Mouse (Mus musculus) forebrain, embryonic 16.5 days (tissue): ENCODE measurements at regions not wholly inside any gene's neighbourhood (a gene's known extent, or its start where the extent isn't known, plus 50 kb on each side); places are given as distances from the start of the nearest gene placed in this dataset.
A peak's percentile ranks its signal among the peaks of the same experiment; 100 is the strongest.

Experiments used
- ATAC-seq: fragments of 200-750 bp; cut with Nextera tagmentation; 2 replicates; pipeline ENCODE4 v1.8.0; 2017; ENCODE audit warnings: mild to moderate bottlenecking, moderate library complexity
- H3K27ac ChIP-seq: fragments of 300-500 bp; sonication (generic); 2 replicates; pipeline ENCODE4 v1.5.1; 2014; ENCODE audit warnings: low read length, control low read depth
- H3K27me3 ChIP-seq: fragments of 300-500 bp; sonication (generic); replicated peaks from 2 replicates; pipeline ENCODE4 v1.6.1; 2014; ENCODE audit warnings: low read length; ENCODE audit not compliant: control insufficient read depth, insufficient read depth
- H3K36me3 ChIP-seq: fragments of 300-500 bp; sonication (generic); 2 replicates; pipeline ENCODE4 v1.6.1; 2014; ENCODE audit not compliant: control insufficient read depth, insufficient read depth
- H3K4me1 ChIP-seq: fragments of 300-500 bp; sonication (generic); replicated peaks from 2 replicates; pipeline ENCODE4 v1.6.1; 2014; ENCODE audit warnings: low read length; ENCODE audit not compliant: control insufficient read depth, insufficient read depth
- H3K4me2 ChIP-seq: fragments of 300-500 bp; sonication (generic); 2 replicates; pipeline ENCODE4 v1.6.1; 2014; ENCODE audit warnings: mild to moderate bottlenecking, low read length, control low read depth
- H3K4me3 ChIP-seq: fragments of 300-500 bp; sonication (generic); replicated peaks from 2 replicates; pipeline ENCODE4 v1.5.1; 2014; ENCODE audit warnings: mild to moderate bottlenecking, low read length, control low read depth
- H3K9ac ChIP-seq: fragments of 300-500 bp; sonication (generic); replicated peaks from 2 replicates; pipeline ENCODE4 v1.6.1; 2014; ENCODE audit warnings: low read depth, low read length, control low read depth
- H3K9me3 ChIP-seq: fragments of 300-500 bp; sonication (generic); 2 replicates; pipeline ENCODE4 v1.6.1; 2016; ENCODE audit warnings: low read length; ENCODE audit not compliant: control insufficient read depth
- WGBS: fragments of 180-500 bp; shearing (Covaris S2); extraction: QIAGEN DNeasy Blood & Tissue Kit; methylation state at CpG from one replicate; pipeline ENCODE4 v1.1.7; 2014; 5-methylcytosine and 5-hydroxymethylcytosine counted together

DNA sequence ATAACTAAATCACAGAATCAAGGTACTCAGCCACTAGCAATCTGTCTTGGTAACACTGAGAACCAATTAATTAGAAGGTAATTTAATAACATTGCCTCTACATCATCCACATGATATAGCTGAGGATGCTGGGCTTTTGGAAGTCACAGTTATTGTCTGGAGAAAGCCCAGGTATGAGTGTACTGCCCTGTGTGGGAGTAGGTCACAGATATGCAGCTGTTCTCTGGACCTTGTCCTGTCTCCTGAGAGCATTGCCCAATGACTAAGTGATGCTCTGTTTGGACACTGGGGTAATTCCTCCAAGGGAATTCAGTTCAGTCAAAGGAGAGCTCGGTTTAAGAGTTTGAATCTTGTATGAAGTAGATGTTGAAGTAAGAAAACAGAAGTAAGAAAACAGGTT, 199.6 kb downstream of the Gm10260 start:
- no peak overlapping the region for H3K4me2 ChIP-seq
- ATAC-seq = no peak
- no peak overlapping the region for H3K9ac ChIP-seq
- no peaks in the 10 kb centered on the region for H3K36me3 ChIP-seq
- WGBS = 76% methylated on average over 1 of the region's 1 CpGs
- no peaks in the 10 kb centered on the region for H3K27me3 ChIP-seq
- no peaks in the 10 kb centered on the region for H3K9me3 ChIP-seq
- no peak overlapping the region for H3K27ac ChIP-seq
- H3K4me3 ChIP-seq = no peak overlapping the region
- peaks cover under 1% of the 10 kb centered on the region; the same call in 1 of the 2 replicates for H3K4me1 ChIP-seq

DNA sequence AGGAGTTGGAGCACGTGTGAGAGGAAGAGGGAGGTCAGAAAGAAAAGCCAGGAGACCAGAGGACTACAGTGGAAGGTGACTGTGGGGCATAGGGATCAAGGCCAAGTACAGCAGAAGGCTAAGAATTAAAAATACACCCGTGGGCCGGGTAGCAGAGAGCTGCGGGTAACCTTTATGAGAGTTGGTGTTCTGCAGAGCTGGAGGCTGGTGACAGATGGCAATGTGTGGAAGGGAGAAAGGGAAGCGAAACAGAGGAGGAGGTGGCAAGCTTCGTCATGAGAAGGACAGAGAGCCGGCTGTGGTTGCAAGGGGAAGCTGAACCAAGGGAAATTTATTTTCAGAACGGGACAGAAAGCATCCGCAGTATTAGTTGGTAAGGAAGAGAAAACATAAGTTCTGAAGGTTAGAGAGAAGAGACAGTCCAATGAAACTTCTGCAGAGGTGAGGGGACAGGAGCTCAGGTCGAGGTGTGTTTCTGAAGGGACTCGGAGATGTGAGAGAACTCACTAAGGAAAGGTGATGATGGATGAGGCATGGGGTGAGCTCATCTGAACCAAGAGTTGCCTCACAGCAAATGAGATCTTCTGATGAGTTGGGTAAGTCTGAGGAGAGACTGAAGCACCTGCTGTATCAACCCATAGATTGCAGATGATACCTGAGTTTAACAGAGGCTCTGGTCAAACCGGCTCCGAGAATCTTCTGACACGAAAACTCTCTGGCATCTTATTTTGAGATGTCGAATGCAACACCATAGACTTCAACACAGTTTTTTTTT, 200.6 kb downstream of the Gm10260 start:
- no peak for ATAC-seq
- WGBS = 87% methylated on average over 15 of the region's 15 CpGs

DNA sequence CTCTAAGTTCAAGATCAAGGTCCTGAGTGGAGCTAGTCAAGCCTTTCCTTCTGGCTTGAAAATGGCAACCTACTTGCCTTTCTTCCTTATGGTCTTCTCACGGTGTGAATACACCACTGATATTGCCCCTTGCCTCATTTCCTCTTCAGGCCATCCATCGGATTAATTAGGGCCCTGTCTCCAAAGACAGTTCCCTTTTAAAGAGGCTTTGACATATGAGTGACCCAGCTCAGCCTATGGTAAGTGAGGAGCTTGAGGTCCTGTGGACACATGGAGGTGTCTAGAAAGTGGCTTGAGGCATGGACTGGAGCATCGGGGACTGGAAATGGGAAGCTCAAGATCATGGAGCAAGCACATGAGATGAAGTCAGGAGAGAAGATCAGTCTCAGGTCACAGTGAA, 201.5 kb downstream of the Gm10260 start:
- Histone ChIP-seq H3K4me2 (no peak overlapping the region), H3K4me1 (no peaks in the 10 kb centered on the region), H3K27me3 (no peaks in the 10 kb centered on the region), H3K36me3 (no peaks in the 10 kb centered on the region), H3K9me3 (no peaks in the 10 kb centered on the region), H3K9ac (no peak overlapping the region), H3K4me3 (no peak overlapping the region), H3K27ac (no peak overlapping the region)
- WGBS = 97% methylated on average over 3 of the region's 3 CpGs
- no peak for ATAC-seq

More for the DNA sequence above, 200.6 kb downstream of the Gm10260 start:
- Histone ChIP-seq H3K9ac (no peak overlapping the region), H3K27ac (no peak overlapping the region), H3K4me1 (no peaks in the 10 kb centered on the region), H3K36me3 (no peaks in the 10 kb centered on the region), H3K9me3 (no peaks in the 10 kb centered on the region), H3K27me3 (no peaks in the 10 kb centered on the region), H3K4me3 (no peak overlapping the region), H3K4me2 (no peak overlapping the region)

DNA sequence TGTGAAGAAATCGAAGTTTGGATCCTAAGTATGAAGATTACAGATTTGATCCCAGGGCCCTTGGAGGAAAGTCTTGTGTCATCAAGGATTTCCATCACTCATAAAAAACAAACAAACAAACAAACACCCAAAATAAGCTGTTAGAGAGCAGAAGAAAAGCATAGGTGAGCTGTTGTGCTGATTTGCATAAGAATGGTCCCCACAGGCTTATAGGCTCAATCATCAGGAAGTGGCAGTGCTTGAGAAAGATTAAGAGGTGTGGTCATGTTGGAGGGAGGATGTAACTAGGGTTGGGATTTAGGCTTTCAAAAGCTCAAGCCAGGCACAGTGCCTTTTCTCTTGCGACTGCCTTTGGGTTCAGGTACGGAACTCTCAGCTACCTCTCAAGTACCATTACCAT, 205.1 kb downstream of the Gm10260 start:
- H3K36me3 ChIP-seq = no peaks in the 10 kb centered on the region
- no peak overlapping the region for H3K27ac ChIP-seq
- no peaks in the 10 kb centered on the region for H3K27me3 ChIP-seq
- H3K4me1 ChIP-seq = no peaks in the 10 kb centered on the region
- no peak for ATAC-seq
- no peak overlapping the region for H3K4me2 ChIP-seq
- no peak overlapping the region for H3K4me3 ChIP-seq
- H3K9me3 ChIP-seq = peaks cover 4% of the 10 kb centered on the region; the same call in 1 of the 2 replicates
- 85% methylated on average over 3 of the region's 3 CpGs for WGBS
- no peak overlapping the region for H3K9ac ChIP-seq

- Histone ChIP-seq H3K36me3 (no peaks in the 10 kb centered on the region), H3K4me3 (no peak overlapping the region), H3K27ac (no peak overlapping the region), H3K9me3 (peaks cover 5% of the 10 kb centered on the region; the same call in 1 of the 2 replicates), H3K4me1 (no peaks in the 10 kb centered on the region), H3K4me2 (no peak overlapping the region), H3K27me3 (no peaks in the 10 kb centered on the region), H3K9ac (no peak overlapping the region)
- ATAC-seq = no peak
- WGBS = 34% methylated on average over 5 of the region's 5 CpGs
Observed at GRCm38 (mm10) chr13:97554601-97555000, 205.8 kb downstream of the Gm10260 start.

GRCm38 (mm10) chr13:97552236-97552635, 208.2 kb downstream of the Gm10260 start:
- ATAC-seq = no peak
- Histone ChIP-seq H3K9me3 (peaks cover 5% of the 10 kb centered on the region; the same call in 1 of the 2 replicates), H3K27me3 (no peaks in the 10 kb centered on the region), H3K27ac (no peak overlapping the region), H3K4me1 (peaks cover 9% of the 10 kb centered on the region), H3K4me3 (no peak overlapping the region), H3K4me2 (no peak overlapping the region), H3K9ac (no peak overlapping the region), H3K36me3 (no peaks in the 10 kb centered on the region)
- 61% methylated on average over 4 of the region's 4 CpGs for whole genome bisulfite sequencing

DNA sequence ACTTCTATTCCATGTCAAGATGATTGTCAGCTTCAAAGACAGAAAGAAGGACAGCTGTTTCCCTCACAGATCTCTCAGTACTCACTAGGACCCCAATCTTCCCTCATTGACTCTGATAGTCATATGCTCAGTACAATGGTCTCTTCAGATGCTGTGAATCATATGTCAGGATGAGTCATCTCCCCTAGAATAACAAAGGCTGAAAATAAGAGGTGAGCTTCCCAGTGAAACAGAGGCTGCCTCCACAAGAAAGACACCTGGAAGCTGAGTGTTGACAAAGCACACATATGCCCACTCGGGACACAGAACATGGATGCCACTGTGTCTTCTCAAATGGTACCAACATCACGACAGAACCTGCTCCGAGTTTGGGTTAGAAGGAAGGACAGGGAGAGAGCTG, 209.6 kb downstream of the Gm10260 start:
- no peaks in the 10 kb centered on the region for H3K27me3 ChIP-seq
- no peak overlapping the region for H3K9ac ChIP-seq
- peaks cover 5% of the 10 kb centered on the region; the same call in 1 of the 2 replicates for H3K9me3 ChIP-seq
- H3K36me3 ChIP-seq = no peaks in the 10 kb centered on the region
- H3K4me2 ChIP-seq = no peak overlapping the region
- WGBS = 97% methylated on average over 3 of the region's 3 CpGs
- ATAC-seq = no peak
- H3K4me3 ChIP-seq = no peak overlapping the region
- H3K27ac ChIP-seq = no peak overlapping the region
- peaks cover 9% of the 10 kb centered on the region for H3K4me1 ChIP-seq

DNA sequence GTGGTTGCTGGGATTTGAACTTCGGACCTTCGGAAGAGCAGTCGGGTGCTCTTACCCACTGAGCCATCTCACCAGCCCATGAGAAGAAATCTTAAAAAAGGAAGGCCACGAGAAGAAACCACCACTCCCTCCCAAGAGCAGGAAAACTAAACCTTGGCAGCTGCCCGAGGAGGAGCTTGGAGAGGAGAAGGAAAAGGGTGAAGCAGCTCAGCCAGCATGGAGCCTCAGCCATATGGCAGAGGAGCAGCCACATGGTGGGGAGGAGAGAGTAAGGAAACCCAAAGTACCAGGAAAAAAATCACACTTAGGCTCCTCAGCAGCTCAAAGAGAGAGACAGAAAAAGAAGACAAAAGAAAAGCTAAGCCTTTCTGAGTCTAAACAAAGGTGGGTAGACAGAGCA, 210.3 kb downstream of the Gm10260 start:
- Histone ChIP-seq H3K4me1 (peaks cover 9% of the 10 kb centered on the region), H3K36me3 (no peaks in the 10 kb centered on the region), H3K9ac (no peak overlapping the region), H3K27me3 (no peaks in the 10 kb centered on the region), H3K9me3 (peaks cover 5% of the 10 kb centered on the region; the same call in 1 of the 2 replicates), H3K4me2 (no peak overlapping the region), H3K27ac (no peak overlapping the region), H3K4me3 (no peak overlapping the region)
- WGBS = 81% methylated on average over 5 of the region's 5 CpGs
- ATAC-seq = peak; percentile 34; the same call in 1 of the 2 replicates

- H3K4me2 ChIP-seq = no peak overlapping the region
- H3K4me3 ChIP-seq = no peak overlapping the region
- H3K9ac ChIP-seq = no peak overlapping the region
- ATAC-seq = no peak
- WGBS = 79% methylated on average over 6 of the region's 6 CpGs
- peaks cover 9% of the 10 kb centered on the region for H3K4me1 ChIP-seq
- H3K27ac ChIP-seq = no peak overlapping the region
- no peaks in the 10 kb centered on the region for H3K27me3 ChIP-seq
- no peaks in the 10 kb centered on the region for H3K36me3 ChIP-seq
- H3K9me3 ChIP-seq = peaks cover 5% of the 10 kb centered on the region; the same call in 1 of the 2 replicates
Observed at GRCm38 (mm10) chr13:97549384-97549783, 211.0 kb downstream of the Gm10260 start.
